Mouse (Mus musculus): ENCODE data around the gene Gm20671. TPM values are rescaled to one million over a fixed set of nuclear protein-coding genes. Genes with fewer than 3 reads are reported as not detected.

Gm20671 gene
- not detected for polyA plus RNA-seq (2014; fragmentation: Illumina TruSeq; extraction: RNeasy Lipid Tissue Mini Kit (QIAGEN cat#74804); ENCODE audit: low read depth, low replicate concordance)

DNA sequence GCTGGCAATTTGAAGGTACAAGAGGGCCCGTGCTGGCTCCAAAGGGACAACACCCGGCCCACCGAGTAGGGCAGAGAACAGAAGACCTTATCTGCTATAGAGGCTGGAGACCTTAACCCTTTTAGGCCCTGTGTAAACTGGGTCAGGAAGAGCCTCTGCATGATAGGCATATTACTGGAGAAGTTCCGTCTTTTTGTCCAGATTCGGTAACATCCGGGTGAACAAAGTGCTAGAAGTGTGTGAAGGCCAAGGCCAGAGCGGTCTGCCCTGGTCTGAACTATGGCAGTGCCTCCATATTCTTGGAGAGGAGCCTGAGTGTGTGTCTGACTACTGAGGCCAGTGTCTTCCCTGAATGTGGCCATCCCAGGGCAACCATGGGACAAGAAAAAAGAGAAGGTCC is at the start of gene Gm20671:
Gene Gm20671, minus strand, starts transcription at position 101 of the 400 bp plus-strand sequence.

DNA sequence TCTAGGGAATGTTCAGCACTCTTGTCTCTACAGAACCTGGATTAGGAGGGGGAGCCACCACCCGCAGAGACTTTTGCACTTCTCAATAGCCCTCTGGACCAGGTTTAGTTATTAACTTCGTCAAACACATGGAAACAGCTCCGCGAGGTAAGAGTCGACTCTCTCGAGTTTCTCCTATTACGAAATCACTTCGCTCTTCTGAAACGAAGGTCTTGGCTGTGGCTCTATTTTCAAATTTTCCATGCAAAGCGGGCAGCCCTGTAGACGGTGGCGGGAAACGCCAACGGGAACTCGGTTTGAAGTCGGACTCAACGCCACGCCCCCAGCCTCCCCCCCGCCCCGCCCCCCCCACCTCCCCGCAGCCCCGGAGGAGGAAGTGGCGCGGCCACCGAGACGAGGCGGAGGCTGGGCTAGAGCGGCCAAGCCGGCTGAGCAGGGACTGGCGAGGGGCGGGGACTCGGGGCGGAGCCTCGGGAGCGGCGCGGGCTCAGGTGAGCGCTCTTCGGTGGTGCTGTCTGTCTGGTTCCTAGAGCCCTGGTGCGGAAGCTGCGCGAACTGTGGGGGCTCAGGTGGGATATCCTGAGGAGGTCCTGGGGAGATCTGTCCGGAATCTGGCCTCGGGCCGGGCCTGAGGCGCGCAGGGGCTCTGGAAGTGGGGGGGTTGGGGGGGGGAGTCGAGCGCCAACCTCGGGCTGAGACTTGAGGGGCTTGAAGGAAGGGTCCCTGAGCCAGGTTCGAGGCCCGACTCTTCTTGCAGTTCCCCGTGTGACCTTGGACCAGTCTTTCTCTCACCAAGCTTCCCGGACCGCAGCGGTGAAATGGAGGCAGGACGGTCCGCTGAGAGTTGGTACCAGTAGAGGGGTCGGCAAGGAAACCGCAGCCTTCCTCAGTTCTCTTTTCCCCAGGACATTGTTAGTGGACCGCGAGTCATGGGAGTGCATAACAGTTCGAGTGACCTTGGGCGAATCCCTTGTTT is 36.6 kb upstream of the Gm20671 start, which contains the start of gene Depdc5:
Gene Depdc5, plus strand, starts transcription at position 449 of the 976 bp plus-strand sequence.

DNA sequence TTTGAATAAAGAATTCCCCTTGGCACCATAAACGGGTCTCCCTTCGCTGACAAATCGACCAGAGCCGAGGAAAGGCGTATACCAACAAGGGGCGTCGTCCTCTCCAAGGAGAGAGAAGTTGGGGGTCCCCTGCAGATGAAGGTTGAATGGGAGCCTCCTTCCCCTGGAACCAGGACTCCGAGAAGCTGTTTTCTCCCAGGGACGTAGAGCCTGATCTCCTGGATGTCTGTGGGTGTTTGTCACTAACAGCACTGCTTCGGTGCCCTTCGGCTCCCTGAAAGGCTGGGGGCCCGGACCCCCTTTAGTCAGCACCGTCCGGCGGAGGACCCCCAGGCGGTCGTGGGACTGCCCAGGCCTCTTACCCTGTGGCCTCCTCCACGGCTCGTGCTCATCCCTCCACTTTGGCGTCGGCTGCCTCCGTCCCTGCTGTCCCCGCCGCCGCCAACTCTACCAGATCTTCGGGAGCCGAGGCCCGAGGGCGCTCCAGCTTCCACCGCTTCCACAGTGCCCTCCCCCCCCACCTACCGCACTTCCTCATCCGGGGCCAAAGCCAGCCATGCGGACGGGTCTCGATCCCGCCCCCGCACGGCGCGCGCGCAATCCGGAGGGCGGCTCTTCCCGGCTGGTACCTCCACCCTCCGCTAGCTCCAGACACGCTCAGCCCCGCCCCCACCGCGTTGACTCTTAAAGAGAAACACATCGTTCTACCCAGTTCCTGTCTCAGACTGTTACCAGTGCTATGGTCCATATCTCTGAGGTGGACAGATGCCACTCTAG is 27.0 kb upstream of the Gm20671 start, which contains the start of gene Prr14l:
Gene Prr14l, minus strand, starts transcription at position 526 of the 777 bp plus-strand sequence.

DNA sequence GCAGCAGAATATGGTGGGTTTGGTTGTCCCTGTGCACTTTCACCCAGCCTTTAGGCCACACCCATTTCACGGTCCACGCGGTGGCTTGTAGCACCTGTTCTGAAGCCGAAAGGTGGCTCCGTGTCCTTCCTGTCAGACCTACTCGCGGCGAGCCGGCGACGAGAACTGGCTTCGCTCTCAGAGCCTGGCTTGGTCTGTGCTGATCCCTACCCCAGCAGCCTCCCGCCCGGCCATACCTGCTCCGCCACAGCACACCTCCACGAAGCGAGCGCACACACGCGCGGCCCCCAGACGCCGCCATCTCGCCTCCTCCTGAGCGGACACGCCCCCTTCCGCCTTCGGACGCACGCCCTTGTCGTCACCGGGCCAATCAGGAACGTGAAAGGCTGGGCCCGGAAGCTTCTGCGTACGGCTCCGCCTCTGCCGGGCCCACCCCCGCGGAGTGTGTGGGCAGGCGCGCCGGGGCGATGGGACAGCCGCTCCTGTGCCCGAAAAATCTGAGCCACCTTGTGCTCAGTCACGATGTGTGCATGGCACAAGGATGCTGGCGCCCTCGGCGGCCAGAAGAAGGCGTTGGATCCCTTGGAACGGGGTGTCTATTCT is 41.5 kb downstream of the Gm20671 start, which contains the start of gene Pisd:
Gene Pisd, minus strand, starts transcription at position 334 of the 603 bp plus-strand sequence.

Other genes starting within 250 kb of the Gm20671 start
- 11.8 TPM for gene Yes1, start 215.9 kb downstream of the Gm20671 start, polyA plus RNA-seq (2014; fragmentation: Illumina TruSeq; extraction: RNeasy Lipid Tissue Mini Kit (QIAGEN cat#74804); ENCODE audit: low read depth, low replicate concordance)
- 32.9 TPM for gene Pisd, start 41.5 kb downstream of the Gm20671 start, polyA plus RNA-seq (2014; fragmentation: Illumina TruSeq; extraction: RNeasy Lipid Tissue Mini Kit (QIAGEN cat#74804); ENCODE audit: low read depth, low replicate concordance)
- gene Prr14l, start 27.1 kb upstream of the Gm20671 start, polyA plus RNA-seq (2014; fragmentation: Illumina TruSeq; extraction: RNeasy Lipid Tissue Mini Kit (QIAGEN cat#74804); ENCODE audit: low read depth, low replicate concordance): 4.0 TPM
- gene Depdc5, start 36.6 kb upstream of the Gm20671 start, polyA plus RNA-seq (2014; fragmentation: Illumina TruSeq; extraction: RNeasy Lipid Tissue Mini Kit (QIAGEN cat#74804); ENCODE audit: low read depth, low replicate concordance): 9.4 TPM
- gene Ywhah, start 191.7 kb upstream of the Gm20671 start, polyA plus RNA-seq (2014; fragmentation: Illumina TruSeq; extraction: RNeasy Lipid Tissue Mini Kit (QIAGEN cat#74804); ENCODE audit: low read depth, low replicate concordance): 87.9 TPM